Mouse (Mus musculus) CH12.LX (cell line): ENCODE results near the gene Mfsd14a. TPM values are rescaled to one million over a fixed set of nuclear protein-coding genes. Genes with fewer than 3 reads are reported as not detected.

ENCODE experiments used
- DNase-seq: peaks from one replicate; pipeline ENCODE4 v3.0.0-alpha.2; 2013; ENCODE audit errors: extremely low read depth
- H3K27ac ChIP-seq: 2 replicates; pipeline ENCODE4 v1.5.1; 2012; ENCODE audit warnings: low read depth, mild to moderate bottlenecking, control low read depth, moderate library complexity; ENCODE audit not compliant: insufficient read depth
- H3K27me3 ChIP-seq: replicated peaks from 2 replicates; pipeline ENCODE3; 2012; ENCODE audit warnings: inconsistent platforms
- H3K36me3 ChIP-seq, 2 experiments: replicated peaks in 1 of 2; 2 replicates each; pipeline versions ENCODE3 to v1.6.1; 2012; ENCODE audit warnings: inconsistent platforms in 1 of 2, low read length in 1 of 2, mild to moderate bottlenecking in 1 of 2, mixed read lengths in 1 of 2, moderate library complexity in 1 of 2; ENCODE audit not compliant: control insufficient read depth in 1 of 2, insufficient read depth in 1 of 2
- H3K4me1 ChIP-seq, 2 experiments: 2 replicates each; pipeline ENCODE4 v1.6.1; 2012; ENCODE audit warnings: inconsistent platforms in 1 of 2, moderate library complexity in 1 of 2; ENCODE audit not compliant: insufficient read depth in 2 of 2, control insufficient read depth in 1 of 2
- H3K4me2 ChIP-seq: 2 replicates; pipeline ENCODE4 v1.6.1; 2012; ENCODE audit warnings: low read depth, mild to moderate bottlenecking, control low read depth; ENCODE audit not compliant: poor library complexity, insufficient read depth, severe bottlenecking
- H3K4me3 ChIP-seq, 3 experiments: fragments of 150-350 bp in 1 of 3; sonication (generic) in 1 of 3; replicated peaks in 1 of 3; 2 replicates each; pipeline versions ENCODE3 to v1.5.1; 2011 to 2012; ENCODE audit warnings: low read depth in 2 of 3, low read length in 2 of 3, mild to moderate bottlenecking in 2 of 3, moderate library complexity in 2 of 3, control low read depth in 1 of 3, improper control_type of control experiment in 1 of 3, inconsistent platforms in 1 of 3, mixed read lengths in 1 of 3; ENCODE audit not compliant: poor library complexity in 1 of 3
- H3K79me2 ChIP-seq: replicated peaks from 2 replicates; pipeline ENCODE4 v1.6.1; 2012; ENCODE audit warnings: mild to moderate bottlenecking, moderate library complexity; ENCODE audit not compliant: control insufficient read depth, poor library complexity, insufficient read depth, severe bottlenecking; ENCODE audit errors: extremely low read depth
- H3K9ac ChIP-seq: 2 replicates; pipeline ENCODE4 v1.6.1; 2012; ENCODE audit warnings: low read depth, mild to moderate bottlenecking, control low read depth, moderate library complexity; ENCODE audit not compliant: insufficient read depth
- H3K9me3 ChIP-seq: replicated peaks from 2 replicates; pipeline ENCODE3; 2012; ENCODE audit warnings: low read length, inconsistent platforms, mixed read lengths
- BHLHE40 ChIP-seq: IDR thresholded peaks from 2 replicates; pipeline ENCODE4 v1.6.1; 2011; ENCODE audit warnings: mild to moderate bottlenecking, low read depth, low read length, improper control_type of control experiment
- CHD1 ChIP-seq: IDR thresholded peaks from 2 replicates; pipeline ENCODE4 v1.6.1; 2012; ENCODE audit warnings: low read depth, low read length, improper control_type of control experiment, inconsistent platforms
- CHD2 ChIP-seq: IDR thresholded peaks from 2 replicates; pipeline ENCODE4 v1.6.1; 2011; ENCODE audit warnings: low read length, improper control_type of control experiment
- CTCF ChIP-seq, 2 experiments: IDR thresholded peaks in 1 of 2; conservative IDR thresholded peaks in 1 of 2; 2 replicates each; pipeline ENCODE4 v1.5.1; 2011 to 2012; ENCODE audit warnings: low read depth in 2 of 2, low read length in 2 of 2, improper control_type of control experiment in 1 of 2, inconsistent platforms in 1 of 2, mild to moderate bottlenecking in 1 of 2, moderate library complexity in 1 of 2
- E2F4 ChIP-seq: IDR thresholded peaks from 2 replicates; pipeline ENCODE4 v1.6.1; 2011; ENCODE audit warnings: low read depth, low read length, improper control_type of control experiment; ENCODE audit not compliant: insufficient replicate concordance
- ELF1 ChIP-seq: IDR thresholded peaks from 2 replicates; pipeline ENCODE4 v1.6.1; 2014; ENCODE audit warnings: low read depth, mild to moderate bottlenecking, inconsistent platforms, low read length, improper control_type of control experiment
- EP300 ChIP-seq: IDR thresholded peaks from 2 replicates; pipeline ENCODE4 v1.6.1; 2011; ENCODE audit warnings: low read length, improper control_type of control experiment
- ETS1 ChIP-seq: conservative IDR thresholded peaks from 2 replicates; pipeline ENCODE4 v1.6.1; 2012; ENCODE audit warnings: low read depth, mild to moderate bottlenecking, inconsistent platforms, low read length, improper control_type of control experiment, moderate library complexity
- GABPA ChIP-seq: IDR thresholded peaks from 2 replicates; pipeline ENCODE4 v1.6.1; 2012; ENCODE audit warnings: low read depth, low read length, improper control_type of control experiment, inconsistent platforms; ENCODE audit not compliant: insufficient replicate concordance
- HCFC1 ChIP-seq: IDR thresholded peaks from 2 replicates; pipeline ENCODE4 v1.6.1; 2012; ENCODE audit warnings: low read depth, mild to moderate bottlenecking, inconsistent platforms, low read length, improper control_type of control experiment
- IRF4 ChIP-seq: IDR thresholded peaks from 2 replicates; pipeline ENCODE4 v1.6.1; 2014; ENCODE audit warnings: low read depth, mild to moderate bottlenecking, inconsistent platforms, low read length, improper control_type of control experiment
- JUN ChIP-seq: IDR thresholded peaks from 2 replicates; pipeline ENCODE4 v1.6.1; 2011; ENCODE audit warnings: low read depth, mild to moderate bottlenecking, low read length, improper control_type of control experiment, moderate library complexity; ENCODE audit not compliant: insufficient read depth
- JUND ChIP-seq: conservative IDR thresholded peaks from 2 replicates; pipeline ENCODE4 v1.6.1; 2011; ENCODE audit warnings: low read depth, low read length, improper control_type of control experiment
- KAT2A ChIP-seq: IDR thresholded peaks from 2 replicates; pipeline ENCODE4 v1.6.1; 2012; ENCODE audit warnings: low read length, improper control_type of control experiment, inconsistent platforms; ENCODE audit not compliant: insufficient replicate concordance
- MAFK ChIP-seq: IDR thresholded peaks from 2 replicates; pipeline ENCODE4 v1.6.1; 2011; ENCODE audit warnings: low read length, improper control_type of control experiment; ENCODE audit not compliant: insufficient replicate concordance
- MAX ChIP-seq: IDR thresholded peaks from 2 replicates; pipeline ENCODE4 v1.6.1; 2011; ENCODE audit warnings: low read length, improper control_type of control experiment
- MAZ ChIP-seq: IDR thresholded peaks from 2 replicates; pipeline ENCODE4 v1.6.1; 2012; ENCODE audit warnings: low read depth, mild to moderate bottlenecking, inconsistent platforms, low read length, improper control_type of control experiment, moderate library complexity
- MEF2A ChIP-seq: IDR thresholded peaks from 2 replicates; pipeline ENCODE4 v1.6.1; 2014; ENCODE audit warnings: low read depth, mild to moderate bottlenecking, inconsistent platforms, low read length, improper control_type of control experiment, borderline replicate concordance
- MXI1 ChIP-seq: IDR thresholded peaks from 2 replicates; pipeline ENCODE4 v1.6.1; 2011; ENCODE audit warnings: mild to moderate bottlenecking, low read depth, low read length, improper control_type of control experiment
- MYC ChIP-seq: IDR thresholded peaks from 2 replicates; pipeline ENCODE4 v1.6.1; 2011; ENCODE audit warnings: low read depth, mild to moderate bottlenecking, improper control_type of control experiment, low read length
- NELFE ChIP-seq: IDR thresholded peaks from 2 replicates; pipeline ENCODE4 v1.6.1; 2011; ENCODE audit warnings: low read depth, low read length, improper control_type of control experiment
- NRF1 ChIP-seq: IDR thresholded peaks from 2 replicates; pipeline ENCODE4 v1.6.1; 2014; ENCODE audit warnings: low read depth, mild to moderate bottlenecking, inconsistent platforms, low read length, improper control_type of control experiment, moderate library complexity
- PAX5 ChIP-seq: IDR thresholded peaks from 2 replicates; pipeline ENCODE4 v1.6.1; 2012; ENCODE audit warnings: low read length, inconsistent platforms, mixed read lengths
- POLR2A ChIP-seq: IDR thresholded peaks from 2 replicates; pipeline ENCODE4 v1.6.1; 2011; ENCODE audit warnings: low read depth, mild to moderate bottlenecking, improper control_type of control experiment, low read length
- POLR2AphosphoS2 ChIP-seq: IDR thresholded peaks from 2 replicates; pipeline ENCODE4 v1.6.1; 2011; ENCODE audit warnings: low read depth, low read length, improper control_type of control experiment
- RAD21 ChIP-seq: IDR thresholded peaks from 2 replicates; pipeline ENCODE4 v1.6.1; 2011; ENCODE audit warnings: low read depth, mild to moderate bottlenecking, low read length, improper control_type of control experiment, moderate library complexity
- RCOR1 ChIP-seq: conservative IDR thresholded peaks from 2 replicates; pipeline ENCODE4 v1.6.1; 2012; ENCODE audit warnings: low read depth, mild to moderate bottlenecking, inconsistent platforms, low read length, improper control_type of control experiment
- SIN3A ChIP-seq: IDR thresholded peaks from 2 replicates; pipeline ENCODE4 v1.6.1; 2012; ENCODE audit warnings: low read length, improper control_type of control experiment, inconsistent platforms
- SMC3 ChIP-seq: IDR thresholded peaks from 2 replicates; pipeline ENCODE4 v1.6.1; 2011; ENCODE audit warnings: low read depth, low read length, improper control_type of control experiment
- TBP ChIP-seq: conservative IDR thresholded peaks from 2 replicates; pipeline ENCODE4 v1.6.1; 2011; ENCODE audit warnings: low read depth, low read length, improper control_type of control experiment
- TCF12 ChIP-seq: IDR thresholded peaks from 2 replicates; pipeline ENCODE4 v1.6.1; 2014; ENCODE audit warnings: low read depth, mild to moderate bottlenecking, inconsistent platforms, low read length, improper control_type of control experiment
- UBTF ChIP-seq: IDR thresholded peaks from 2 replicates; pipeline ENCODE4 v1.6.1; 2012; ENCODE audit warnings: low read depth, mild to moderate bottlenecking, inconsistent platforms, low read length, improper control_type of control experiment, moderate library complexity
- USF1 ChIP-seq: IDR thresholded peaks from 2 replicates; pipeline ENCODE4 v1.6.1; 2014; ENCODE audit warnings: low read depth, mild to moderate bottlenecking, inconsistent platforms, low read length, improper control_type of control experiment
- USF2 ChIP-seq: conservative IDR thresholded peaks from 2 replicates; pipeline ENCODE4 v1.6.1; 2011; ENCODE audit warnings: low read depth, low read length, improper control_type of control experiment
- ZC3H11A ChIP-seq: IDR thresholded peaks from 2 replicates; pipeline ENCODE4 v1.6.1; 2012; ENCODE audit warnings: low read depth, mild to moderate bottlenecking, inconsistent platforms, low read length, improper control_type of control experiment
- ZKSCAN1 ChIP-seq: IDR thresholded peaks from 2 replicates; pipeline ENCODE4 v1.6.1; 2012; ENCODE audit warnings: low read depth, inconsistent platforms, low read length, improper control_type of control experiment, borderline replicate concordance
- ZMIZ1 ChIP-seq: IDR thresholded peaks from 2 replicates; pipeline ENCODE4 v1.6.1; 2012; ENCODE audit warnings: low read depth, mild to moderate bottlenecking, inconsistent platforms, low read length, improper control_type of control experiment
- ZNF384 ChIP-seq: IDR thresholded peaks from 2 replicates; pipeline ENCODE4 v1.6.1; 2012; ENCODE audit warnings: low read depth, low read length, improper control_type of control experiment, inconsistent platforms
- dilution Hi-C: fragments of 300-500 bp; cut with MboI; formaldehyde crosslinking; loops from 2 replicates; pipeline ENCODE4 v1.14.3; 2020; ENCODE audit warnings: low sequenced_read_pairs; ENCODE audit not compliant: extremely low pct_unique_long_range_greater_than_20kb, extremely low pct_ligation_motif_present
- in situ Hi-C: fragments of 300-500 bp; cut with MboI; formaldehyde crosslinking; loops from 3 replicates; pipeline ENCODE4 v1.14.3; 2019; ENCODE audit warnings: low sequenced_read_pairs, low pct_ligation_motif_present, low pct_unique_long_range_greater_than_20kb, mixed read lengths
- polyA plus RNA-seq: library from polyadenylated mRNA; unstranded; fragments of >175 nt; gene quantifications from 2 replicates; pipeline ENCODE4 v1.2.1, GENCODE M21; 2012; ENCODE audit warnings: low read depth; ENCODE audit not compliant: insufficient read length
- total RNA-seq, 2 experiments: library from RNA; depleted of rRNA; stranded (reverse); fragments of 300-350 nt in 1 of 2; fragments of >200 nt in 1 of 2; gene quantifications; 2 replicates each; pipeline ENCODE4 v1.2.3; 2012 to 2014

Gene Mfsd14a
- total RNA-seq (2012; rRNA removed) (27.0 and 34.0 TPM in 2 replicates), total RNA-seq (2014; rRNA removed) (64.5 and 70.4 TPM in 2 replicates), polyA plus RNA-seq (43.8 and 45.9 TPM in 2 replicates)

DNA sequence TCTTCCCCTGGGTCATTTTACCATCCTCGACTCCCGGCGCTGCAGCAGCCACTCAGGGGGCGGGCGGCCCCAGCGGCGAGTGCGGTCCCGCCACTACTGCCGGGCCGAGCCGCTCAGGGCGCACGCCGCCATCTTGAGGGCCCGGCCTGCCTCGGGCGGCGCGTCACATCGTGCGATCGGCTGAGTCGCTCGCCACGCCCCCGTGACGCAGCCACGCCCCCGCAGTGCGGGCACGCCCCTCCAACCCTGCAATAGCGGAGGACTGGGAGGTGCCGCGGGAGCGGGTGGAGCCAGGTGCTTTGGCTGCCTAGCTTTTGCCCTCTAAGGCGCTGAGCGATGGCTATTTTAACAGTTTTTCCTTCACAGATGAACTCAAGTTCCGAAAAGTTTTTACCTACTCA, at the start of gene Mfsd14a:
TSS of gene Mfsd14a (minus strand) at position 215 of the 401 bp plus-strand sequence.
- peaks cover 43% of the 10 kb centered on the region for H3K79me2 ChIP-seq
- peaks cover 0 to 7% of the 10 kb centered on the region in 2 experiments for H3K36me3 ChIP-seq
- peak within 1 kb of the TSS; percentile 86 for H3K4me2 ChIP-seq
- dilution Hi-C loops (no loop called here), in situ Hi-C loops (no loop called here)
- H3K4me1 ChIP-seq = peaks cover 4 to 42% of the 10 kb centered on the region in 2 experiments; a peak in 3 of 4 replicates
- peak within 1 kb of the TSS; percentile 76 to 97 (median 95) for H3K4me3 ChIP-seq
- TF ChIP-seq USF1 (peak; percentile 49), ZMIZ1 (peak; percentile 95), ZNF384 (no peak), POLR2A (peak; percentile 96), E2F4 (no peak), HCFC1 (peak; percentile 53), EP300 (no peak), CTCF (conservative IDR thresholded peaks at IDR 0.05 in 1 of 2, IDR thresholded peaks at IDR 0.05 in 1 of 2; ENCODE audit: low read depth in 2 of 2, low read length in 2 of 2) (no peak), CHD1 (no peak), MAFK (no peak), RAD21 (no peak), MAX (no peak; the same call in 1 of the 2 replicates), POLR2AphosphoS2 (peak; percentile 83; the same call in 1 of the 2 replicates), ZC3H11A (no peak), TCF12 (peak; percentile 95), BHLHE40 (0 out of 2 replicates have a peak, but pooled peaks have one; percentile 24), KAT2A (0 out of 2 replicates have a peak, but pooled peaks have one; percentile 50), NELFE (peak; percentile 95), MAZ (no peak), TBP (0 out of 2 replicates have a peak, but pooled peaks have one; percentile 18), MXI1 (no peak; the same call in 1 of the 2 replicates), GABPA (no peak), SMC3 (no peak), CHD2 (0 out of 2 replicates have a peak, but pooled peaks have one; percentile 48), ZKSCAN1 (no peak), JUND (no peak), MEF2A (0 out of 2 replicates have a peak, but pooled peaks have one; percentile 56), SIN3A (peak; percentile 79; the same call in 1 of the 2 replicates), MYC (peak; percentile 63; the same call in 1 of the 2 replicates), UBTF (peak; percentile 1; the same call in 1 of the 2 replicates), NRF1 (peak; percentile 65), RCOR1 (no peak), ETS1 (no peak), PAX5 (no peak), ELF1 (peak; percentile 21; the same call in 1 of the 2 replicates), IRF4 (peak; percentile 57; the same call in 1 of the 2 replicates), USF2 (no peak; the same call in 1 of the 2 replicates), JUN (no peak)
- peak within 1 kb of the TSS; percentile 60 for H3K27ac ChIP-seq
- H3K27me3 ChIP-seq = no peaks in the 10 kb centered on the region
- peak within 1 kb of the TSS; percentile 92 for H3K9ac ChIP-seq
- peak; percentile 92 for DNase-seq
- no peaks in the 10 kb centered on the region for H3K9me3 ChIP-seq
